Mouse (Mus musculus) lung, embryonic 15.5 days (tissue): ENCODE data around the gene Alpk1. TPM values are rescaled to one million over a fixed set of nuclear protein-coding genes. Genes with fewer than 3 reads are reported as not detected.

Source experiments
- ATAC-seq: fragments of 200-750 bp; cut with Nextera tagmentation; 2 replicates; pipeline ENCODE4 v1.8.0; 2017; ENCODE audit warnings: moderate number of reproducible peaks, borderline replicate concordance; ENCODE audit not compliant: low FRiP score, low TSS enrichment; ENCODE audit errors: extremely low read depth
- H3K27ac ChIP-seq: fragments of 300-500 bp; sonication (generic); 2 replicates; pipeline ENCODE4 v1.5.1; 2015; ENCODE audit warnings: moderate library complexity, mild to moderate bottlenecking, inconsistent platforms
- H3K27me3 ChIP-seq: fragments of 300-500 bp; sonication (generic); 2 replicates; pipeline ENCODE4 v1.6.1; 2015; ENCODE audit warnings: inconsistent platforms
- H3K36me3 ChIP-seq: fragments of 300-500 bp; sonication (generic); 2 replicates; pipeline ENCODE4 v1.6.1; 2015; ENCODE audit warnings: inconsistent platforms
- H3K4me1 ChIP-seq: fragments of 300-500 bp; sonication (generic); 2 replicates; pipeline ENCODE4 v1.6.1; 2015; ENCODE audit warnings: inconsistent platforms
- H3K4me2 ChIP-seq: fragments of 300-500 bp; sonication (generic); 2 replicates; pipeline ENCODE4 v1.6.1; 2015; ENCODE audit warnings: inconsistent platforms, mild to moderate bottlenecking, moderate library complexity
- H3K4me3 ChIP-seq: fragments of 300-500 bp; sonication (generic); 2 replicates; pipeline ENCODE4 v1.5.1; 2015; ENCODE audit warnings: mild to moderate bottlenecking, inconsistent platforms
- H3K9ac ChIP-seq: fragments of 300-500 bp; sonication (generic); 2 replicates; pipeline ENCODE4 v1.6.1; 2015; ENCODE audit warnings: inconsistent platforms
- H3K9me3 ChIP-seq: fragments of 300-500 bp; sonication (generic); 2 replicates; pipeline ENCODE4 v1.6.1; 2016; ENCODE audit warnings: inconsistent platforms
- WGBS: fragments of 180-500 bp; shearing (Covaris S2); methylation state at CpG from one replicate; pipeline ENCODE4 v1.1.7; 2015; 5-methylcytosine and 5-hydroxymethylcytosine counted together
- polyA plus RNA-seq: library from polyadenylated mRNA; unstranded; fragments of >200 nt; fragmentation: Nextera tagmentation; extraction: Ambion mirVana; gene quantifications from 2 replicates; pipeline ENCODE4 v1.2.1, GENCODE M21; 2015

Alpk1 gene
- polyA plus RNA-seq, 1 experiment from 2014 or later = 1.9 TPM

- no peak overlapping the region for H3K4me3 ChIP-seq
- H3K27me3 ChIP-seq = no peaks in the 10 kb centered on the region
- no peaks in the 10 kb centered on the region; the same call in 1 of the 2 replicates for H3K9me3 ChIP-seq
- no peak overlapping the region for H3K9ac ChIP-seq
- ATAC-seq = no peak
- no peaks in the 10 kb centered on the region for H3K36me3 ChIP-seq
- 83% methylated on average over 5 of the region's 5 CpGs for WGBS
- H3K4me2 ChIP-seq = no peak overlapping the region
- no peak overlapping the region for H3K27ac ChIP-seq
- no peaks in the 10 kb centered on the region for H3K4me1 ChIP-seq
Measured at GRCm38 (mm10) chr3:127737876-127738275, 42.5 kb downstream of the Alpk1 start.

- ATAC-seq = no peak
- H3K9me3 ChIP-seq = no peaks in the 10 kb centered on the region
- no peak overlapping the region for H3K27ac ChIP-seq
- H3K4me1 ChIP-seq = no peaks in the 10 kb centered on the region
- H3K36me3 ChIP-seq = no peaks in the 10 kb centered on the region
- H3K4me3 ChIP-seq = no peak overlapping the region
- 78% methylated on average over 3 of the region's 3 CpGs for WGBS
- H3K9ac ChIP-seq = no peak overlapping the region
- no peak overlapping the region for H3K4me2 ChIP-seq
- no peaks in the 10 kb centered on the region for H3K27me3 ChIP-seq
Measured at GRCm38 (mm10) chr3:127735395-127735794, 44.9 kb downstream of the Alpk1 start.

- Histone ChIP-seq H3K27me3 (no peaks in the 10 kb centered on the region), H3K36me3 (no peaks in the 10 kb centered on the region), H3K4me3 (no peak overlapping the region), H3K9ac (no peak overlapping the region), H3K4me2 (no peak overlapping the region), H3K27ac (no peak overlapping the region), H3K4me1 (no peaks in the 10 kb centered on the region), H3K9me3 (no peaks in the 10 kb centered on the region)
- WGBS = 82% methylated on average over 14 of the region's 14 CpGs
- ATAC-seq = no peak
Measured at GRCm38 (mm10) chr3:127729513-127730137, 50.7 kb downstream of the Alpk1 start.

- Histone ChIP-seq H3K4me3 (no peak overlapping the region), H3K27ac (no peak overlapping the region), H3K36me3 (no peaks in the 10 kb centered on the region), H3K4me1 (no peaks in the 10 kb centered on the region), H3K4me2 (no peak overlapping the region), H3K27me3 (no peaks in the 10 kb centered on the region), H3K9me3 (no peaks in the 10 kb centered on the region), H3K9ac (no peak overlapping the region)
- 88% methylated on average over 17 of the region's 17 CpGs for WGBS
- no peak for ATAC-seq
Measured at GRCm38 (mm10) chr3:127728851-127729512, 51.3 kb downstream of the Alpk1 start.

- Histone ChIP-seq H3K4me2 (no peak overlapping the region), H3K27me3 (no peaks in the 10 kb centered on the region), H3K9me3 (no peaks in the 10 kb centered on the region), H3K27ac (no peak overlapping the region), H3K9ac (no peak overlapping the region), H3K36me3 (no peaks in the 10 kb centered on the region), H3K4me1 (no peaks in the 10 kb centered on the region), H3K4me3 (no peak overlapping the region)
- WGBS = 73% methylated on average over 9 of the region's 9 CpGs
- ATAC-seq = no peak
Measured at GRCm38 (mm10) chr3:127728046-127728445, 52.3 kb downstream of the Alpk1 start.

GRCm38 (mm10) chr3:127720948-127721347 is 59.4 kb downstream of the Alpk1 start:
- 33% methylated on average over 4 of the region's 4 CpGs for WGBS
- H3K4me3 ChIP-seq = no peak overlapping the region
- no peaks in the 10 kb centered on the region for H3K36me3 ChIP-seq
- H3K9ac ChIP-seq = no peak overlapping the region
- no peak overlapping the region for H3K27ac ChIP-seq
- H3K4me2 ChIP-seq = no peak overlapping the region
- no peaks in the 10 kb centered on the region for H3K27me3 ChIP-seq
- no peaks in the 10 kb centered on the region for H3K9me3 ChIP-seq
- no peak for ATAC-seq
- peaks cover 14% of the 10 kb centered on the region for H3K4me1 ChIP-seq

GRCm38 (mm10) chr3:127720050-127720449 is 60.3 kb downstream of the Alpk1 start:
- no peak overlapping the region for H3K4me3 ChIP-seq
- H3K9ac ChIP-seq = no peak overlapping the region
- no peaks in the 10 kb centered on the region for H3K9me3 ChIP-seq
- peaks cover 19% of the 10 kb centered on the region for H3K4me1 ChIP-seq
- H3K36me3 ChIP-seq = no peaks in the 10 kb centered on the region
- peak overlapping the region; percentile 21 for H3K4me2 ChIP-seq
- peak overlapping the region; percentile 83 for H3K27ac ChIP-seq
- no peak for ATAC-seq
- H3K27me3 ChIP-seq = no peaks in the 10 kb centered on the region
- 40% methylated on average over 6 of the region's 6 CpGs for WGBS

GRCm38 (mm10) chr3:127719601-127720000 is 60.7 kb downstream of the Alpk1 start:
- H3K4me2 ChIP-seq = peak overlapping the region; percentile 21
- 0 out of 2 replicates have a peak, but pooled peaks have one; percentile 40 for ATAC-seq
- no peaks in the 10 kb centered on the region for H3K27me3 ChIP-seq
- no peaks in the 10 kb centered on the region for H3K36me3 ChIP-seq
- no peaks in the 10 kb centered on the region for H3K9me3 ChIP-seq
- no peak overlapping the region for H3K9ac ChIP-seq
- H3K27ac ChIP-seq = peak overlapping the region; percentile 83
- 33% methylated on average over 5 of the region's 5 CpGs for WGBS
- H3K4me3 ChIP-seq = no peak overlapping the region
- peaks cover 19% of the 10 kb centered on the region for H3K4me1 ChIP-seq

- Histone ChIP-seq H3K4me1 (peaks cover 19% of the 10 kb centered on the region), H3K27me3 (no peaks in the 10 kb centered on the region), H3K4me3 (no peak overlapping the region), H3K9me3 (no peaks in the 10 kb centered on the region), H3K27ac (peak overlapping the region; percentile 68), H3K36me3 (no peaks in the 10 kb centered on the region), H3K4me2 (no peak overlapping the region), H3K9ac (no peak overlapping the region)
- ATAC-seq = peak; percentile 35; the same call in 1 of the 2 replicates
- 37% methylated on average over 2 of the region's 2 CpGs for WGBS
Measured at GRCm38 (mm10) chr3:127716759-127717158, 63.6 kb downstream of the Alpk1 start.

GRCm38 (mm10) chr3:127713112-127713511 is 67.2 kb downstream of the Alpk1 start:
- ATAC-seq = no peak
- Histone ChIP-seq H3K9me3 (no peaks in the 10 kb centered on the region), H3K4me1 (peaks cover 6% of the 10 kb centered on the region; the same call in 1 of the 2 replicates), H3K4me2 (no peak overlapping the region), H3K4me3 (no peak overlapping the region), H3K36me3 (no peaks in the 10 kb centered on the region), H3K27ac (no peak overlapping the region), H3K27me3 (no peaks in the 10 kb centered on the region), H3K9ac (no peak overlapping the region)
- WGBS = 54% methylated on average over 9 of the region's 9 CpGs

- no peak for ATAC-seq
- Histone ChIP-seq H3K27ac (no peak overlapping the region), H3K27me3 (no peaks in the 10 kb centered on the region), H3K4me3 (no peak overlapping the region), H3K4me2 (no peak overlapping the region), H3K4me1 (peaks cover 6% of the 10 kb centered on the region; the same call in 1 of the 2 replicates), H3K36me3 (no peaks in the 10 kb centered on the region), H3K9me3 (no peaks in the 10 kb centered on the region), H3K9ac (no peak overlapping the region)
- 84% methylated on average over 3 of the region's 3 CpGs for WGBS
Measured at GRCm38 (mm10) chr3:127711536-127711935, 68.8 kb downstream of the Alpk1 start.

- WGBS = 82% methylated on average over 5 of the region's 5 CpGs
- Histone ChIP-seq H3K4me1 (peaks cover 7% of the 10 kb centered on the region; the same call in 1 of the 2 replicates), H3K4me2 (no peak overlapping the region), H3K4me3 (no peak overlapping the region), H3K27ac (no peak overlapping the region), H3K27me3 (no peaks in the 10 kb centered on the region), H3K9me3 (no peaks in the 10 kb centered on the region), H3K9ac (no peak overlapping the region), H3K36me3 (no peaks in the 10 kb centered on the region)
- no peak for ATAC-seq
Measured at GRCm38 (mm10) chr3:127707089-127707485, 73.2 kb downstream of the Alpk1 start.
